Mouse (Mus musculus): Measurements from ENCODE around the gene Gtf2a2. TPM values are rescaled to one million over a fixed set of nuclear protein-coding genes. Genes with fewer than 3 reads are reported as not detected.

The Gtf2a2 gene
- total and polyA plus RNA-seq, 3 experiments = 74.9 to 75.8 TPM; not detected in 1

GRCm38 (mm10) chr9:70048280-70048679 lies 35.9 kb downstream of the Gtf2a2 start:
- H3K27ac ChIP-seq (ENCODE audit: control insufficient read depth, low read depth, low read length) = no peak overlapping the region
- peaks cover 0 to 14% of the 10 kb centered on the region in 2 experiments; a peak in 3 of 4 replicates for H3K4me1 ChIP-seq (ENCODE audit: control insufficient read depth in 1 of 2, insufficient read depth in 2 of 2, low read length in 2 of 2)
- no peak overlapping the region for H3K9ac ChIP-seq (ENCODE audit: control insufficient read depth, low read depth, low read length, poor library complexity, severe bottlenecking)
- TF ChIP-seq EP300 (IDR thresholded peaks at IDR 0.05; ENCODE audit: low read depth in 1 of 2, low read length in 2 of 2) (no peak), TCF12 (IDR thresholded peaks at IDR 0.05; ENCODE audit: low read depth, low read length) (no peak), UBTF (IDR thresholded peaks at IDR 0.05; ENCODE audit: borderline replicate concordance, insufficient read depth, low read depth, low read length) (no peak), RAD21 (IDR thresholded peaks at IDR 0.05; ENCODE audit: low read depth, low read length) (no peak), E2F4 (IDR thresholded peaks at IDR 0.05; ENCODE audit: borderline replicate concordance, low read depth, low read length) (no peak), GATA1 (IDR thresholded peaks at IDR 0.05; ENCODE audit: low read depth, low read length) (no peak), NRF1 (IDR thresholded peaks at IDR 0.05; ENCODE audit: insufficient read depth, low read depth, low read length, poor library complexity, severe bottlenecking) (no peak), TBP (IDR thresholded peaks at IDR 0.05; ENCODE audit: low read depth, low read length) (no peak), USF1 (IDR thresholded peaks at IDR 0.05; ENCODE audit: low read depth, low read length) (no peak), POLR2AphosphoS5 (IDR thresholded peaks at IDR 0.05; ENCODE audit: borderline replicate concordance, low read depth, low read length) (no peak), MAX (IDR thresholded peaks at IDR 0.05; ENCODE audit: low read length) (no peak), MYC (IDR thresholded peaks at IDR 0.05; ENCODE audit: low read depth, low read length) (no peak), ZC3H11A (IDR thresholded peaks at IDR 0.05; ENCODE audit: low read depth, low read length) (no peak), POLR2AphosphoS2 (IDR thresholded peaks at IDR 0.05; ENCODE audit: low read length) (no peak), ZNF384 (IDR thresholded peaks at IDR 0.05; ENCODE audit: low read depth, low read length) (no peak), POLR2A (IDR thresholded peaks at IDR 0.05; ENCODE audit: control insufficient read depth in 1 of 2, insufficient read depth in 1 of 2, low read depth in 1 of 2, low read length in 2 of 2, poor library complexity in 1 of 2) (no peak), NELFE (IDR thresholded peaks at IDR 0.05; ENCODE audit: low read depth, low read length) (no peak), KAT2A (conservative IDR thresholded peaks at IDR 0.05; ENCODE audit: low read depth, low read length) (no peak), HCFC1 (IDR thresholded peaks at IDR 0.05; ENCODE audit: low read depth, low read length) (no peak), MAFK (IDR thresholded peaks at IDR 0.05; ENCODE audit: borderline replicate concordance, low read depth, low read length) (no peak)
- no peaks in the 10 kb centered on the region for H3K27me3 ChIP-seq (ENCODE audit: control insufficient read depth in 1 of 2, insufficient read depth in 2 of 2, low read length in 2 of 2)
- peaks cover 0 to 7% of the 10 kb centered on the region in 2 experiments; a peak in 2 of 4 replicates for H3K36me3 ChIP-seq (ENCODE audit: control insufficient read depth in 1 of 2, insufficient read depth in 2 of 2, low read length in 2 of 2)
- no peaks in the 10 kb centered on the region for H3K79me2 ChIP-seq (ENCODE audit: control insufficient read depth, insufficient read depth, low read length, poor library complexity)
- DNase-seq (ENCODE audit: low read depth, low spot score) = no peak
- H3K4me3 ChIP-seq (ENCODE audit: control insufficient read depth in 1 of 2, insufficient read depth in 1 of 2, low read depth in 2 of 2, low read length in 2 of 2) = no peak overlapping the region
- no peaks in the 10 kb centered on the region for H3K9me3 ChIP-seq (replicated peaks; ENCODE audit: insufficient read depth, low read length)

GRCm38 (mm10) chr9:70048751-70049415 lies 36.5 kb downstream of the Gtf2a2 start:
- Histone ChIP-seq H3K9ac (ENCODE audit: control insufficient read depth, low read depth, low read length, poor library complexity, severe bottlenecking) (no peak overlapping the region), H3K4me1 (ENCODE audit: control insufficient read depth in 1 of 2, insufficient read depth in 2 of 2, low read length in 2 of 2) (peaks cover 0 to 14% of the 10 kb centered on the region in 2 experiments; a peak in 3 of 4 replicates), H3K27ac (ENCODE audit: control insufficient read depth, low read depth, low read length) (no peak overlapping the region), H3K27me3 (ENCODE audit: control insufficient read depth in 1 of 2, insufficient read depth in 2 of 2, low read length in 2 of 2) (no peaks in the 10 kb centered on the region; a peak in 1 of 4 replicates), H3K9me3 (replicated peaks; ENCODE audit: insufficient read depth, low read length) (no peaks in the 10 kb centered on the region), H3K4me3 (ENCODE audit: control insufficient read depth in 1 of 2, insufficient read depth in 1 of 2, low read depth in 2 of 2, low read length in 2 of 2) (no peak overlapping the region), H3K36me3 (ENCODE audit: control insufficient read depth in 1 of 2, insufficient read depth in 2 of 2, low read length in 2 of 2) (peaks cover 0 to 7% of the 10 kb centered on the region in 2 experiments; a peak in 2 of 4 replicates), H3K79me2 (ENCODE audit: control insufficient read depth, insufficient read depth, low read length, poor library complexity) (no peaks in the 10 kb centered on the region)
- no peak for TF ChIP-seq TAL1 (IDR thresholded peaks at IDR 0.05; ENCODE audit: low read length)
- no peak for TF ChIP-seq KAT2A (conservative IDR thresholded peaks at IDR 0.05; ENCODE audit: low read depth, low read length)
- TF ChIP-seq TCF12 (IDR thresholded peaks at IDR 0.05; ENCODE audit: low read depth, low read length) = no peak
- TF ChIP-seq BHLHE40 (IDR thresholded peaks at IDR 0.05; ENCODE audit: borderline replicate concordance, low read depth, low read length) = no peak
- TF ChIP-seq JUND (IDR thresholded peaks at IDR 0.05; ENCODE audit: low read depth, low read length) = no peak
- no peak for TF ChIP-seq MAX (IDR thresholded peaks at IDR 0.05; ENCODE audit: low read length)
- TF ChIP-seq CHD1 (IDR thresholded peaks at IDR 0.05; ENCODE audit: low read depth, low read length) = no peak
- no peak for TF ChIP-seq MAZ (IDR thresholded peaks at IDR 0.05; ENCODE audit: low read depth, low read length)
- TF ChIP-seq SIN3A (IDR thresholded peaks at IDR 0.05; ENCODE audit: low read length) = no peak
- no peak for TF ChIP-seq MAFK (IDR thresholded peaks at IDR 0.05; ENCODE audit: borderline replicate concordance, low read depth, low read length)
- TF ChIP-seq GATA1 (IDR thresholded peaks at IDR 0.05; ENCODE audit: low read depth, low read length) = no peak
- TF ChIP-seq ZC3H11A (IDR thresholded peaks at IDR 0.05; ENCODE audit: low read depth, low read length) = no peak
- no peak for TF ChIP-seq POLR2AphosphoS2 (IDR thresholded peaks at IDR 0.05; ENCODE audit: low read length)
- TF ChIP-seq CTCF (IDR thresholded peaks at IDR 0.05 in 2 of 3, conservative IDR thresholded peaks at IDR 0.05 in 1 of 3; ENCODE audit: control insufficient read depth in 1 of 3, insufficient read depth in 1 of 3, low read depth in 2 of 3, low read length in 3 of 3, poor library complexity in 1 of 3, severe bottlenecking in 1 of 3) = no peak
- TF ChIP-seq USF1 (IDR thresholded peaks at IDR 0.05; ENCODE audit: low read depth, low read length) = no peak
- DNase-seq (ENCODE audit: low read depth, low spot score) = no peak
